ENCODE assay signal across 21 mouse cellular contexts in the genomic region with DNA sequence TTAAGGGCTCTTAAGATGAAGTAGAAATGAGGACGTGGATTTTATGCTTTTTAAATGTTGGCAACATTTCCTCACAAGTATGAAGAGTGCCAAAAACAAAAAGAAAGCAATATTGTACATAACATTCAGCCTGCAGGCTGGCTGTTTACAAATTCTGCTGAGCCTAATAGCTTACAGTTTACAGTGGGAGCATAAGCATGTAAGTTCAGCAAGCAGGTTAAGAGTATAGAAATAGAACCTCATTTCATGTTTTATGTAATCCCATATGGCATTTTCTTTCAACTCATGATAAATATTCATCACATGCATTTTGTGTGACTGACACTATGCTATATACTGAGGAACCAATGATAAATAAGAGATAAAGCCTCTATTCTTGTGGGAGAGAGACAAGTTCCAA.
DNase-seq lines count a peak whose midpoint lies in the region; ATAC-seq and TF ChIP-seq lines count a peak whose summit lies in the region.
"Had no signal": no experiment of that assay in that cellular context is flagged by ENCODE, and none has a peak within 500 bp of the region (broad histone marks: within the 10 kb centered on the region; RNA-seq: fewer than 3 reads in every experiment).

No protein-coding gene starts in this region.

- no peaks in the 10 kb centered on the region for H3K27me3 ChIP-seq in forebrain, embryonic 14.5 days (replicated peaks; ENCODE audit: control insufficient read depth, insufficient read depth, low read length)
- no peaks in the 10 kb centered on the region for H3K27me3 ChIP-seq in forebrain, embryonic 10.5 days (ENCODE audit: poor library complexity, severe bottlenecking)
- no peaks in the 10 kb centered on the region for H3K27me3 ChIP-seq in lung, embryonic 14.5 days (ENCODE audit: insufficient read depth, low read length)
- H3K27me3 ChIP-seq in forebrain, embryonic 16.5 days (replicated peaks; ENCODE audit: control insufficient read depth, insufficient read depth, low read length): no peaks in the 10 kb centered on the region
- H3K27me3 ChIP-seq: embryonic facial prominence, embryonic 13.5 days; embryonic facial prominence, embryonic 15.5 days had no signal

- H3K4me3 ChIP-seq in forebrain, embryonic 14.5 days (ENCODE audit: low read depth, low read length): no peak overlapping the region
- H3K4me3 ChIP-seq in forebrain, embryonic 10.5 days: no peak overlapping the region
- H3K4me3 ChIP-seq in lung, embryonic 14.5 days (ENCODE audit: low read depth, low read length): no peak overlapping the region
- H3K4me3 ChIP-seq in forebrain, embryonic 16.5 days (replicated peaks; ENCODE audit: low read length): no peak overlapping the region
- H3K4me3 ChIP-seq: embryonic facial prominence, embryonic 13.5 days; embryonic facial prominence, embryonic 15.5 days; erythroblast, embryonic 14.5 days had no signal

- no peak overlapping the region for H3K9ac ChIP-seq in forebrain, embryonic 14.5 days (ENCODE audit: low read length)
- no peak overlapping the region for H3K9ac ChIP-seq in lung, embryonic 14.5 days
- H3K9ac ChIP-seq in forebrain, embryonic 16.5 days (replicated peaks; ENCODE audit: low read depth, low read length): no peak overlapping the region
- H3K9ac ChIP-seq: embryonic facial prominence, embryonic 13.5 days; embryonic facial prominence, embryonic 15.5 days had no signal

- no peaks in the 10 kb centered on the region for H3K4me1 ChIP-seq in forebrain, embryonic 14.5 days (ENCODE audit: control insufficient read depth, insufficient read depth, low read length)
- peaks cover 9% of the 10 kb centered on the region for H3K4me1 ChIP-seq in forebrain, embryonic 10.5 days
- no peaks in the 10 kb centered on the region for H3K4me1 ChIP-seq in lung, embryonic 14.5 days (ENCODE audit: insufficient read depth)
- H3K4me1 ChIP-seq in forebrain, embryonic 16.5 days (replicated peaks; ENCODE audit: control insufficient read depth, insufficient read depth, low read length): no peaks in the 10 kb centered on the region
- H3K4me1 ChIP-seq: embryonic facial prominence, embryonic 13.5 days; embryonic facial prominence, embryonic 15.5 days had no signal

- no peaks in the 10 kb centered on the region for H3K36me3 ChIP-seq in forebrain, embryonic 14.5 days (ENCODE audit: control insufficient read depth, insufficient read depth, low read length)
- no peaks in the 10 kb centered on the region for H3K36me3 ChIP-seq in forebrain, embryonic 10.5 days (replicated peaks)
- no peaks in the 10 kb centered on the region for H3K36me3 ChIP-seq in lung, embryonic 14.5 days (ENCODE audit: insufficient read depth)
- H3K36me3 ChIP-seq in forebrain, embryonic 16.5 days (ENCODE audit: control insufficient read depth, insufficient read depth): no peaks in the 10 kb centered on the region
- H3K36me3 ChIP-seq: embryonic facial prominence, embryonic 13.5 days; embryonic facial prominence, embryonic 15.5 days had no signal

- 43% methylated on average over 1 of the region's 1 CpGs for WGBS in forebrain, embryonic 14.5 days
- WGBS in forebrain, embryonic 10.5 days: 74% methylated on average over 1 of the region's 1 CpGs
- 30% methylated on average over 1 of the region's 1 CpGs for WGBS in lung, embryonic 14.5 days
- 38% methylated on average over 1 of the region's 1 CpGs for WGBS in forebrain, embryonic 16.5 days

- TF ChIP-seq CTCF in lung, embryonic 14.5 days (IDR thresholded peaks at IDR 0.05; ENCODE audit: low read depth): no peak
- TF ChIP-seq CTCF in brain, embryonic 14.5 days (IDR thresholded peaks at IDR 0.05; ENCODE audit: borderline replicate concordance, extremely low read depth, insufficient read depth, insufficient read length): no peak

- ATAC-seq in forebrain, embryonic 14.5 days: peak; percentile 55; the same call in 1 of the 2 replicates
- no peak for ATAC-seq in lung, embryonic 14.5 days (ENCODE audit: insufficient read depth)
- ATAC-seq in forebrain, embryonic 16.5 days: peak; percentile 75

- H3K9me3 ChIP-seq in forebrain, embryonic 14.5 days (replicated peaks; ENCODE audit: control insufficient read depth, low read length): no peaks in the 10 kb centered on the region
- H3K9me3 ChIP-seq in forebrain, embryonic 10.5 days: no peaks in the 10 kb centered on the region
- H3K9me3 ChIP-seq in lung, embryonic 14.5 days (ENCODE audit: low read depth, low read length): no peaks in the 10 kb centered on the region
- no peaks in the 10 kb centered on the region for H3K9me3 ChIP-seq in forebrain, embryonic 16.5 days (ENCODE audit: control insufficient read depth, low read length)
- H3K9me3 ChIP-seq: embryonic facial prominence, embryonic 13.5 days; embryonic facial prominence, embryonic 15.5 days had no signal

- no peak for TF ChIP-seq POLR2A in brain, embryonic 14.5 days (IDR thresholded peaks at IDR 0.05; ENCODE audit: borderline replicate concordance, extremely low read depth, insufficient read depth, insufficient read length, poor library complexity, severe bottlenecking)

- peak; percentile 47 for DNase-seq in forebrain, embryonic 14.5 days (ENCODE audit: low spot score)
- no peak for DNase-seq in forebrain, embryonic 10.5 days (ENCODE audit: extremely low spot score, low spot score)
- DNase-seq in lung, embryonic 14.5 days: peak; percentile 3
- DNase-seq in lung, postnatal 4 days: no peak
- DNase-seq in brain, embryonic 14.5 days (ENCODE audit: low read depth): peak; percentile 62
- DNase-seq in left cerebral cortex, adult 9 months (ENCODE audit: low spot score in 2 of 2): no peak
- no peak for DNase-seq in frontal cortex, postnatal 10 days (ENCODE audit: low spot score in 2 of 2)
- DNase-seq: adrenal gland, adult 8-10 months; adrenal gland, postnatal 14 days; adrenal gland, postnatal 36 days; cerebellum, adult 11 months; cerebellum, adult 18-20 months; cerebellum, adult 8-10 months; cerebellum, adult 9-11 months; cerebellum, postnatal 14 days; cerebellum, postnatal 36 days; embryo, embryonic 11 days had no signal

- no peak overlapping the region for H3K4me2 ChIP-seq in forebrain, embryonic 14.5 days (ENCODE audit: low read length)
- no peak overlapping the region for H3K4me2 ChIP-seq in lung, embryonic 14.5 days
- H3K4me2 ChIP-seq in forebrain, embryonic 16.5 days (ENCODE audit: low read length): no peak overlapping the region
- H3K4me2 ChIP-seq: embryonic facial prominence, embryonic 13.5 days; embryonic facial prominence, embryonic 15.5 days had no signal

- no peak overlapping the region for H3K27ac ChIP-seq in forebrain, embryonic 14.5 days (ENCODE audit: low read depth, low read length)
- H3K27ac ChIP-seq in forebrain, embryonic 10.5 days: no peak overlapping the region
- no peak overlapping the region for H3K27ac ChIP-seq in lung, embryonic 14.5 days (ENCODE audit: low read depth)
- no peak overlapping the region for H3K27ac ChIP-seq in forebrain, embryonic 16.5 days (ENCODE audit: low read length)
- H3K27ac ChIP-seq: embryonic facial prominence, embryonic 13.5 days; embryonic facial prominence, embryonic 15.5 days had no signal

Comparison
In these comparisons a context has a peak if more than half of its experiments do, and no peak if none do; other contexts are left out.
1. DNase-seq: peak in forebrain, embryonic 14.5 days (single experiment), lung, embryonic 14.5 days (single experiment) and brain, embryonic 14.5 days (single experiment); none in forebrain, embryonic 10.5 days (single experiment), lung, postnatal 4 days (0 of 2), left cerebral cortex, adult 9 months (0 of 2) and frontal cortex, postnatal 10 days (0 of 2).